Mouse (Mus musculus) stomach, postnatal 0 days (tissue): ENCODE results near the gene Ankrd6. TPM values are rescaled to one million over a fixed set of nuclear protein-coding genes. Genes with fewer than 3 reads are reported as not detected.

Experiments used
- ATAC-seq: fragments of 200-750 bp; cut with Nextera tagmentation; 2 replicates; pipeline ENCODE4 v1.8.0; 2017; ENCODE audit not compliant: low FRiP score, low TSS enrichment
- DNase-seq: peaks from one replicate; pipeline ENCODE4 v3.0.0-alpha.2; 2016; ENCODE audit warnings: low spot score
- H3K27ac ChIP-seq: fragments of 300-500 bp; sonication (generic); replicated peaks from 2 replicates; pipeline ENCODE4 v1.5.1; 2014; ENCODE audit warnings: mild to moderate bottlenecking, control low read depth
- H3K27me3 ChIP-seq: fragments of 300-500 bp; sonication (generic); 2 replicates; pipeline ENCODE4 v1.6.1; 2014; ENCODE audit warnings: low read length; ENCODE audit not compliant: control insufficient read depth, insufficient read depth
- H3K36me3 ChIP-seq: fragments of 300-500 bp; sonication (generic); 2 replicates; pipeline ENCODE4 v1.6.1; 2014; ENCODE audit warnings: low read length, mixed read lengths; ENCODE audit not compliant: control insufficient read depth, insufficient read depth
- H3K4me1 ChIP-seq: fragments of 300-500 bp; sonication (generic); replicated peaks from 2 replicates; pipeline ENCODE4 v1.6.1; 2014; ENCODE audit warnings: antibody characterized with exemption; ENCODE audit not compliant: control insufficient read depth, insufficient read depth
- H3K4me2 ChIP-seq: fragments of 300-500 bp; sonication (generic); replicated peaks from 2 replicates; pipeline ENCODE4 v1.6.1; 2014; ENCODE audit warnings: low read depth, mild to moderate bottlenecking, control low read depth, moderate library complexity
- H3K4me3 ChIP-seq: fragments of 300-500 bp; sonication (generic); 2 replicates; pipeline ENCODE4 v1.5.1; 2014; ENCODE audit warnings: low read depth, low read length, control low read depth
- H3K9ac ChIP-seq: fragments of 300-500 bp; sonication (generic); 2 replicates; pipeline ENCODE4 v1.6.1; 2014; ENCODE audit warnings: mild to moderate bottlenecking, low read length, control low read depth, mixed read lengths
- H3K9me3 ChIP-seq: fragments of 300-500 bp; sonication (generic); 2 replicates; pipeline ENCODE4 v1.6.1; 2016; ENCODE audit warnings: low read length; ENCODE audit not compliant: control insufficient read depth
- CTCF ChIP-seq: IDR thresholded peaks from 2 replicates; pipeline ENCODE4 v1.5.1; 2016; ENCODE audit warnings: antibody characterized with exemption, low read depth, mild to moderate bottlenecking, moderate library complexity
- EP300 ChIP-seq: optimal IDR thresholded peaks from 2 replicates; pipeline ENCODE3; 2016; ENCODE audit warnings: antibody characterized with exemption
- WGBS: fragments of 180-500 bp; shearing (Covaris S2); extraction: QIAGEN DNeasy Blood & Tissue Kit; methylation state at CpG from one replicate; pipeline ENCODE4 v1.1.7; 2014; 5-methylcytosine and 5-hydroxymethylcytosine counted together
- polyA plus RNA-seq: library from polyadenylated mRNA; unstranded; fragments of >200 nt; fragmentation: Nextera tagmentation; extraction: Ambion mirVana; gene quantifications from 2 replicates; pipeline ENCODE4 v1.2.1, GENCODE M21; 2015

The Ankrd6 gene
- polyA plus RNA-seq, 1 experiment from 2014 or later: 2.2 TPM

- Histone ChIP-seq H3K4me3 (no peak overlapping the region), H3K27ac (no peak overlapping the region), H3K4me1 (no peaks in the 10 kb centered on the region), H3K27me3 (no peaks in the 10 kb centered on the region), H3K36me3 (no peaks in the 10 kb centered on the region), H3K9me3 (no peaks in the 10 kb centered on the region), H3K9ac (no peak overlapping the region), H3K4me2 (no peak overlapping the region)
- DNase-seq (no peak), ATAC-seq (no peak)
- WGBS: 80% methylated on average over 4 of the region's 4 CpGs
- TF ChIP-seq CTCF (no peak), EP300 (no peak)
Measured at GRCm38 (mm10) chr4:32789020-32789419, 161.6 kb downstream of the Ankrd6 start.

GRCm38 (mm10) chr4:32787110-32787509 lies 163.5 kb downstream of the Ankrd6 start:
- DNase-seq (no peak), ATAC-seq (no peak)
- no peaks in the 10 kb centered on the region for H3K4me1 ChIP-seq
- H3K9ac ChIP-seq: no peak overlapping the region
- no peaks in the 10 kb centered on the region for H3K27me3 ChIP-seq
- no peaks in the 10 kb centered on the region for H3K9me3 ChIP-seq
- H3K4me3 ChIP-seq: no peak overlapping the region
- H3K36me3 ChIP-seq: no peaks in the 10 kb centered on the region
- no peak for TF ChIP-seq EP300
- TF ChIP-seq CTCF: no peak
- no peak overlapping the region for H3K4me2 ChIP-seq
- H3K27ac ChIP-seq: no peak overlapping the region
- WGBS: 86% methylated on average over 1 of the region's 1 CpGs

GRCm38 (mm10) chr4:32779996-32780395 lies 170.6 kb downstream of the Ankrd6 start:
- Histone ChIP-seq H3K9me3 (no peaks in the 10 kb centered on the region), H3K4me3 (no peak overlapping the region), H3K36me3 (0 out of 2 replicates have a peak, but pooled peaks cover 4% of the 10 kb centered on the region), H3K4me2 (no peak overlapping the region), H3K27ac (no peak overlapping the region), H3K27me3 (no peaks in the 10 kb centered on the region), H3K4me1 (no peaks in the 10 kb centered on the region), H3K9ac (no peak overlapping the region)
- ATAC-seq (no peak), DNase-seq (no peak)
- no peak for TF ChIP-seq CTCF
- no peak for TF ChIP-seq EP300
- 89% methylated on average over 4 of the region's 4 CpGs for WGBS

GRCm38 (mm10) chr4:32770284-32770810 lies 180.3 kb downstream of the Ankrd6 start:
- Histone ChIP-seq H3K27me3 (no peaks in the 10 kb centered on the region), H3K4me3 (no peak overlapping the region), H3K36me3 (peaks cover 6% of the 10 kb centered on the region; the same call in 1 of the 2 replicates), H3K9ac (no peak overlapping the region), H3K27ac (no peak overlapping the region), H3K9me3 (no peaks in the 10 kb centered on the region), H3K4me2 (no peak overlapping the region), H3K4me1 (no peaks in the 10 kb centered on the region)
- TF ChIP-seq CTCF: peak; percentile 62
- no peak for TF ChIP-seq EP300
- ATAC-seq: no peak
- DNase-seq: no peak
- WGBS: 95% methylated on average over 7 of the region's 7 CpGs

- DNase-seq (no peak), ATAC-seq (no peak)
- peaks cover 14% of the 10 kb centered on the region; the same call in 1 of the 2 replicates for H3K36me3 ChIP-seq
- H3K27ac ChIP-seq: no peak overlapping the region
- no peak overlapping the region for H3K4me3 ChIP-seq
- TF ChIP-seq CTCF (no peak), EP300 (no peak)
- H3K4me1 ChIP-seq: no peaks in the 10 kb centered on the region
- H3K9ac ChIP-seq: no peak overlapping the region
- H3K4me2 ChIP-seq: no peak overlapping the region
- 87% methylated on average over 10 of the region's 10 CpGs for WGBS
- no peaks in the 10 kb centered on the region for H3K27me3 ChIP-seq
- no peaks in the 10 kb centered on the region for H3K9me3 ChIP-seq
Measured at GRCm38 (mm10) chr4:32768046-32768445, 182.6 kb downstream of the Ankrd6 start.

GRCm38 (mm10) chr4:32767471-32767870 lies 183.2 kb downstream of the Ankrd6 start:
- Histone ChIP-seq H3K36me3 (peaks cover 15% of the 10 kb centered on the region; the same call in 1 of the 2 replicates), H3K27ac (no peak overlapping the region), H3K4me1 (no peaks in the 10 kb centered on the region), H3K9ac (no peak overlapping the region), H3K4me3 (no peak overlapping the region), H3K9me3 (no peaks in the 10 kb centered on the region), H3K4me2 (no peak overlapping the region), H3K27me3 (no peaks in the 10 kb centered on the region)
- no peak for ATAC-seq
- WGBS: 93% methylated on average over 7 of the region's 7 CpGs
- TF ChIP-seq CTCF: no peak
- TF ChIP-seq EP300: no peak
- no peak for DNase-seq
